ENCODE assay signal across 8 mouse cellular contexts in the genomic region with DNA sequence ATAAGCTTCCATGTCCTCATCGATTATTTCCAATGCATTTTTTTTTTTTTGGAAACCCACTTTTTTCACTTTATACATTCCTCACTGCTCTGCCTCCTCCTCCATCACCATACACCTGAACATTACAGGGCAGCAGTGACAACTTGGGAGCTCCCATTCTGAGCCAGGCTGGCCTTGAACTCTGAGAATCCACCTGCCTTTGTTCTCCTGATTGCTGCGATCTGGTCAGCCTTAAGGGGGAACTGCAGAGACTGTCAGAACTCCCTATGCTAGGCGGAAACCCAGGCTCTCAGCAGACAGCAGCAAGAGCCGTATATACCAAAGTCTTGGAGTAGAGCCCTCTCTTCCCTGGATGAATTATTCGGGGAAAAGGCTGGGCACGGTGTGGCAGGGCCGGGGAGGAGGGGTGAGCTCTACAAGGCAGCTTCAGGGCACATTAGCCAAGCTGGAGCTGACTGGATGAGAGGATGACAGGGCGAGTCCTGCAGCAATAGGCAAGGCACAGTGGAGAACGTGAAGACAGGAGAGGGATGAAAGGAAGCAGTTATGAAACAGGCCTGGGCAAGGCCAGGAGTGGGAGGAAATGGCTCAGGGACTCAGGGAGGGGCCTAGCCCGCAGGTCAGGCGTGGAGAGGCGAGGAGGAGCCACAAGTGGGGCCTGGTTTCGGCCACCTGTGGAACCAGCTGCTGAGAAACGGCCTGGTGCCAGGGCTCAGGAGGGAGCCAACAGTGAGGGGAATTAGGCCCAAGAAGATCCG.
DNase-seq lines count a peak whose midpoint lies in the region; ATAC-seq and TF ChIP-seq lines count a peak whose summit lies in the region.

No protein-coding gene starts in this region.

- peak; percentile 29 to 37 for DNase-seq in cerebellum, postnatal 10 days
- no peak for DNase-seq in cerebellum, postnatal 4 days (ENCODE audit: low spot score in 2 of 2)
- DNase-seq in adipocyte (ENCODE audit: low spot score), result peak; percentile 46
- DNase-seq in gastrocnemius, postnatal 10 days, result peak; percentile 53
- DNase-seq in lung, postnatal 10 days, result peak; percentile 70
- DNase-seq in stomach, postnatal 0 days (ENCODE audit: low spot score), result peak; percentile 56
- DNase-seq in left cerebral cortex, postnatal 14 days (ENCODE audit: low spot score in 2 of 2), result no peak

- H3K9me3 ChIP-seq in intestine, postnatal 0 days (ENCODE audit: control insufficient read depth), result no peaks in the 10 kb centered on the region
- no peaks in the 10 kb centered on the region for H3K9me3 ChIP-seq in stomach, postnatal 0 days (ENCODE audit: control insufficient read depth, low read length)

- TF ChIP-seq CTCF in intestine, postnatal 0 days (IDR thresholded peaks at IDR 0.05; ENCODE audit: low read depth), result no peak
- no peak for TF ChIP-seq CTCF in stomach, postnatal 0 days (IDR thresholded peaks at IDR 0.05; ENCODE audit: low read depth)

- intact Hi-C loops in left cerebral cortex, postnatal 14 days (cut with DNase I), result no loop called here

- H3K4me3 ChIP-seq in intestine, postnatal 0 days (ENCODE audit: low read depth, low read length), result no peak overlapping the region
- H3K4me3 ChIP-seq in stomach, postnatal 0 days (ENCODE audit: low read depth, low read length), result no peak overlapping the region

- peak overlapping the region; percentile 64; the same call in 1 of the 2 replicates for H3K27ac ChIP-seq in intestine, postnatal 0 days (ENCODE audit: low read depth, low read length)
- peak overlapping the region; percentile 83 for H3K27ac ChIP-seq in stomach, postnatal 0 days (replicated peaks)

- H3K4me1 ChIP-seq in intestine, postnatal 0 days (replicated peaks; ENCODE audit: control insufficient read depth, insufficient read depth, low read length), result peaks cover 21% of the 10 kb centered on the region
- peaks cover 14% of the 10 kb centered on the region for H3K4me1 ChIP-seq in stomach, postnatal 0 days (replicated peaks; ENCODE audit: control insufficient read depth, insufficient read depth)

- WGBS in intestine, postnatal 0 days, result 36% methylated on average over 15 of the region's 15 CpGs
- 41% methylated on average over 15 of the region's 15 CpGs for WGBS in stomach, postnatal 0 days

- no peak for TF ChIP-seq EP300 in stomach, postnatal 0 days (optimal IDR thresholded peaks at IDR 0.05)

- peak; percentile 62 for ATAC-seq in intestine, postnatal 0 days
- ATAC-seq in stomach, postnatal 0 days (ENCODE audit: low FRiP score, low TSS enrichment), result peak; percentile 84

- peak overlapping the region; percentile 24 for H3K4me2 ChIP-seq in intestine, postnatal 0 days (replicated peaks; ENCODE audit: low read depth)
- H3K4me2 ChIP-seq in stomach, postnatal 0 days (replicated peaks; ENCODE audit: low read depth), result peak overlapping the region; percentile 23; the same call in 1 of the 2 replicates

- no peaks in the 10 kb centered on the region for H3K36me3 ChIP-seq in intestine, postnatal 0 days (ENCODE audit: control insufficient read depth, insufficient read depth)
- no peaks in the 10 kb centered on the region for H3K36me3 ChIP-seq in stomach, postnatal 0 days (ENCODE audit: control insufficient read depth, insufficient read depth, low read length)

- no peaks in the 10 kb centered on the region for H3K27me3 ChIP-seq in intestine, postnatal 0 days (replicated peaks; ENCODE audit: control insufficient read depth, insufficient read depth, low read length)
- no peaks in the 10 kb centered on the region for H3K27me3 ChIP-seq in stomach, postnatal 0 days (ENCODE audit: control insufficient read depth, insufficient read depth, low read length)

- no peak overlapping the region for H3K9ac ChIP-seq in intestine, postnatal 0 days (ENCODE audit: low read depth, low read length)
- no peak overlapping the region for H3K9ac ChIP-seq in stomach, postnatal 0 days (ENCODE audit: low read length)

Comparison
In these comparisons a context has a peak if more than half of its experiments do, and no peak if none do; other contexts are left out.
1. DNase-seq: peak in cerebellum, postnatal 10 days (2 of 2), adipocyte (single experiment), gastrocnemius, postnatal 10 days (single experiment), lung, postnatal 10 days (single experiment) and stomach, postnatal 0 days (single experiment); none in cerebellum, postnatal 4 days (0 of 2) and left cerebral cortex, postnatal 14 days (0 of 2).